Mouse (Mus musculus): ENCODE results near the gene Prepl.
A peak's percentile ranks its signal among the peaks of the same experiment; 100 is the strongest.

Prepl gene

DNA sequence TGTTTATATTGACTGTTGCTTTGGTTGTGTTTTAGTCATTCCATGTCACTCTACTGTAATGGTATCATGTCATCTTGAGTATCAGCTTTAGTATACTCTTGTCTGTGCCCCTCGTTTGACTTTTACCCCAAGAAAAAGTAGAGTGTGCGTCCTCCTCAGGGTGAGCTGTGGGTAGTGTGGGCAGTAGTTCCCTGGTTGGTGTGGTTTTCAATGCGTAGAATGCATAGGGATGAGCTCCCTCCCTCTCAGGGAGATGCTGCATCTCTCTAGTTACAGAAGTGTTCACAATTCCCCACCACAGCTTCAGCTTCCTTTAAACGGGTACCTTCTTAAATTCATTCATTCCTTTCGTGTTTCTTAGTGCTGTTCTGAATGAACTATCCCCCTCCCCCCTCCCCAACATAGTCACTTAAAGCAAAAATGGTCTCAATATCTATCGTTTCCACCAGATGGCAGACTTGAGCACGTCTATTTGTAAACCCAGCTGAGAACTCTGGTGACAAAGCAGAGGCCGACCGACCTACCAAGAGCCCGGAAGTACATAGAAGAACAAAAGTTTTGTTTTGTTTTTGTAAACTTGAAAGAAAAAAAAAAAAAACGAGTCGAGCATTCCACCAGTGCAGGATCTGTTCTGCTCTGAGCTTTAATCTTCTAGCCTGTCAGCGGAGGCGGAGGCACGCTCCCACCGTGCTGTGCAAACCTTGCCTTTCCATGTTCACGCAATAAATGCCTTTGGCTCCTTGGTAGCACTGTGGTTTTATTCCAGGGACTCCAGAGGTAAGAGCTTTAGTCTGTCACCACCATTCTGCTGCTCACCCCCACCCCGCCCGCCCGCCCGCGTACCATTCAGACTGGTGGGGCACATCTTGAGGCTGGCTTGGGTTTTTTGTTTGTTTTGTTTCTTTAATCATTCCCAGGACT, 66.5 kb downstream of the Prepl start:
- DNase-seq (ENCODE audit: low spot score) = peak; percentile 55

DNA sequence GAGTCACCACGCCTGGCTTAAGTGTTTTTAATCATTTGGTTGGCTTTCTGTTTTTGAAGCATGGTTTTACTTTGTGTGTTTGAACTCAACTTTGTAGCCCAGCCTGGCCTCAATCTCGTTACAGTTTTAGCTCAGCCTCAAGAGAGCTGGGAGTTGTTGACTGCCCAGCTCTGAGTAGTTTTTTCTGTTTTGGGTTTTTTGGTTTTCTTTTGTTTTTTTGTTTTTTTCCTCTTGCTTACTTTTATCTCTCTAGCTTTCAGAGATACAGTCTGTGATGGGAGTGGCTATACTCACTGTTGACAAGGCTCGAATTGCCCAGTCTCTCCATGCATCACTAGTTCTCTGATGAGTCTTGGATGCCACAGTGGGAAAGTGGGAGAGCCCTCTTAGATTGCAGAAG, 69.7 kb downstream of the Prepl start:
- DNase-seq (ENCODE audit: low spot score) = no peak

DNA sequence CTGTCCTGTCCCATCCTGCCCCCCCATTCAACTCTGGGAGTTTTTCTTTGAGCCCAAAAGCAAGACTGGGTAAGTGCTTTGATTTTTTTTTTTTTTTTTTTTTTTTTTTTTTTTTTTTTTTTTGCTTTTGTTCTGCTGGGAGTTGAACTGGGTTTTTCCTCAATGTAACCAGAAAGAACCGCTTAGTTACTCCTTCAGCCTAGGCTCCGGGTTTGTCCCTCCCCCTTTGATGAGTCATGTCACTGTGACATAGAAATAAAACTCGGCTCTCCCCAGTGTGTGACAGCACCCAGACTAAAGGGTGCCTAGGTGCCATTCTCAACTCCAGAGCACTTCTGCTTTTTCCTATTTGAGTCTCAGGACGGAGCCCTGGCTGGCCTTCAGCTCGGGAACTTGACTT, 71.2 kb downstream of the Prepl start:
- DNase-seq (ENCODE audit: low spot score) = no peak

DNA sequence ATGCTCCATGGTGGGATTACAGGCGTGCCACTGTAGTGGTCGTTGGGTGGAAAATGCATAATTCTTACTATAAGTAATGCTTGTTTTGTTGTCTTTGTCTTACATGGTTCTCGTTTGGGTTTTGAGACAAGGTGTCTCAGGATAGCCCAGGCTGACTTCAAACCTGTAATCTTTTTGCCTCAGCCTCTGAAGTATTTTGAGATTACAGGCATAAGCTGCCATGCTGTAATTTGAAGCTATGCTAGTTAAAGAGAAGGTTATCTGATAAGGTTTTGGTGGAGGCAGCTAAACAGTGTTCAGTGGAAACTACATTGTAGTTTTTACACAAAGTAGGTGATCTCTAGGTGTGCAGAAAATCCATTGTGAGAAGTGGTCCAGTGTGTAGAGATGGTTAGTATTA, 71.7 kb downstream of the Prepl start:
- no peak for DNase-seq (ENCODE audit: low spot score)

DNA sequence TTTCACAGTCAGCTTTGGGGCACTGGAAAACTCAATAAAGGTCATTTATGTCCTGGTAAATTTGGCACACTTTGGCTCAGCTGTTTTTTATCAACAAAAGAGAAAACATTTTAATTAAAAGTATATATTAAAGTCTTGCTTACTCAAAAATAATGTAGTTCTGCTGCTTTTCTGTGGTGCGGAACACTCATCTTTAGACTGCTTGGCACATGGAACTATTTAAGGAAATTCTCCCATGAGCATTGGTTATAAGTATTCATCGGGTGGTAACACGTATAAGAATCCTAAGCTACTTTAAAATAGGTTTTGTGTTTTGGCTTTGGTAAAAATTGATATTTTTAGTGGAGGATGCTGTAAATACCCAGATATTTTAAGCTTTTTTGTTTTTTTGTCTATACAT, 75.4 kb downstream of the Prepl start:
- DNase-seq (ENCODE audit: low spot score) = no peak

DNA sequence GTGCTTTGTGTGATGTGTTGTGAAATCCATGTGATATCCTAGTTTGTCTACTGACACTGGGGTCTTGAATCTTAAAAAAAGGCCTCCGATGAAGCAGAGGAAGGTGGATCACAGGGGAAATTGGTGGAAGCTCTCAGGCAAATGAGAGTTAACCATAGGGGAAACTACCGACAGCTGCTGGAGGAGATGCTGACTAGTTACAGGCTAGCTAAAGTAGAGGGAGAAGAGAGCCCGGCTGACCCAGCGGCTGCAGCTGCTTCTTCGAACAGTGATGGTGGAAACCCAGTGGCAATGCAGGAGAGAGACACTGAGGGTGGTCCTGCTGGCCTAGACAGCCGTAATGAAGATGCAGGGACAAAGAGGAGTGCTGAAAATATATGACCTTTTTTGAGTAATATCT, 76.6 kb downstream of the Prepl start:
- no peak for DNase-seq (ENCODE audit: low spot score)
